Mouse (Mus musculus): ENCODE measurements at regions not wholly inside any gene's neighbourhood (a gene's known extent, or its start where the extent isn't known, plus 50 kb on each side); places are given as distances from the start of the nearest gene placed in this dataset.

DNA sequence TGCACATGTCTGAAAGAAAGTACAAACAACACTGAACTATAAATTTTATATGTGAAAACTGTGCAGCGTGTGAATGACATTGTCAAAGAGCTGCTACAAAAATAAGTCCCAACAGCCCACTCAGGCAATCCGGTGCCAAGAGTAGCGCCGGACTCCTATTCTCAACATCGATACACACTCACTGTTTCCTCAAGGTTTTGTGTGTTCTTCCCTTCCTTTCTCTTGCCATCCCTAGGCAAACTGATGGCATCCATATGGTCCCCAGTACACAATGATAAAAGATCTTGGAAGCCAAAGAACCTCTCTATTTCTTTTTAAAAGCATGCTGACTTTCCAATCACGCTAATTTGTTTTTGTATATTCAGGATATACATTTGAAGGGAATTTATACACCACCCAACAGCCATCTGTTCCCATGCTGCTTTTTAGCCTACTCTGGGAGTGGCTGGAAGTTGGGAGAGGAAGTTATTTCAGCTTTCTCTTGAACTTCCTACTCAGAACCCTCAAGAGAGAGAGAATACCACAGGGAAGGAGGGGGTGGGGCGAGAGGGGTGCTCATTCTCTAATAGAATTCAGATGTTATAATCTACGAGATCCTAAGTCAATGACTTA lies 205.9 kb upstream of the Xylt1 start:
- Histone ChIP-seq H3K27ac (no peak overlapping the region), H3K4me3 (no peak overlapping the region)
- TF ChIP-seq CTCF (IDR thresholded peaks at IDR 0.05) = no peak
- DNase-seq = no peak
- intact Hi-C loops (cut with DNase I) = no loop called here

DNA sequence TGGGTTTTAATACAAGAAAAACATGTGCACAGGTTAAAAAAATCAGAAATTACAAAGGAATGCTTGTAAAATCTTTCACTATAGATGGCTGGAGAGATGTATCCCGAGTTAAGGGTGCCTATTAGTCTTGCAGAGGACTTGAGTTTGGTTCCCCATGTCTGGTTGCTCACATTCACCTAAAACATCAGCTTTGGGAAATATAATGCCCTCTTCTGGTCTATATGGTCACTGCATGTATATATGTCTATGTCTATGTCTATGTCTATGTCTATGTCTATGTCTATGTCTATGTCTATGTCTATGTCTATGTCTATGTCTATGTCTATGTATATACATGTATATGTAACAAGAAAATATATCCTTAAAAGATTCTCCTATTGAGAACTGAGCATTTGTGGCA lies 196.8 kb upstream of the Xylt1 start:
- Histone ChIP-seq H3K27ac (no peak overlapping the region), H3K4me3 (no peak overlapping the region)
- DNase-seq = no peak
- TF ChIP-seq CTCF (IDR thresholded peaks at IDR 0.05) = no peak
- intact Hi-C loops (cut with DNase I) = no loop called here

GRCm38 (mm10) chr7:117185891-117186290 lies 194.9 kb upstream of the Xylt1 start:
- intact Hi-C loops (cut with DNase I) = no loop called here
- no peak overlapping the region for H3K4me3 ChIP-seq
- no peak overlapping the region for H3K27ac ChIP-seq
- no peak for DNase-seq
- no peak for TF ChIP-seq CTCF (IDR thresholded peaks at IDR 0.05)

DNA sequence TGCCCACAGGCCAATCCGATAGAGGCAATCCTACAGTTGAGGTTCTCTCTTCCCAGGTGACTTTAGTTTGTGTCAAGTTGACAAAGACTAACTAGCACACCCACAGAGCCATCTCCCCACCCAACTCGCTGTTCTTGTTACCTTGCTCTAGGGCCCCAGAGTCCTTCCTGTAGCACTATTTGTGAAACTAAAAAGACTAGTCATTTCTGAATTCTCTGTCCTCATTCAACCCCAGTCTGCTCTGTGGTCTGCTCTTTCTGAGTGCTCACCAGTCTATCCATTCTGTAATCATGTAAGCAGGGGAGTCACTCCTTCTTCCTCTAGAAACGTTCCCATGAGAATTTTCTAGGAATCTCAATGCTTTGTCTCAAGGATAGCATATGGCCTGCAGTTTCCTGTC lies 184.2 kb upstream of the Xylt1 start:
- H3K4me3 ChIP-seq = no peak overlapping the region
- TF ChIP-seq CTCF (IDR thresholded peaks at IDR 0.05) = no peak
- H3K27ac ChIP-seq = no peak overlapping the region
- intact Hi-C loops (cut with DNase I) = no loop called here
- no peak for DNase-seq

DNA sequence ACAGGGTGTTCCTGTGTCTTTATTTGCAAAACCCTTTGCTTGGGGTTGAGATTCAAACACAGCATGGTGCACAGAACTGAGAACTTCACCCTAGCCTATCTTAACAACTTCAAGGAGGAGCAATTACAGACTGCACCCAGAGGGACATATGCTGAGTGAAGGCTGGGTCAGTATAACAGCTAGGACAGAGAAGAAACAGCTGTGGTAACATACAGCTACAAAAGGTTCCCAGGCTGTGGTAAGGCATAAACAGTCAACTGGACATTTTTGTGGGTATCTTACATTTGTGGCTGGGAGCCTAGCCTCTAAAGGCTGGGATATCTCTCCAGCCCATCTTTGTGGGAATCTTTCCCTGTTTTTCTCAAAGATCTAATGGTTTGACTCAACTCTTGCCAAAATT lies 154.5 kb upstream of the Xylt1 start:
- DNase-seq = no peak
- intact Hi-C loops (cut with DNase I) = no loop called here
- H3K27ac ChIP-seq = no peak overlapping the region
- H3K4me3 ChIP-seq = no peak overlapping the region
- no peak for TF ChIP-seq CTCF (IDR thresholded peaks at IDR 0.05)

DNA sequence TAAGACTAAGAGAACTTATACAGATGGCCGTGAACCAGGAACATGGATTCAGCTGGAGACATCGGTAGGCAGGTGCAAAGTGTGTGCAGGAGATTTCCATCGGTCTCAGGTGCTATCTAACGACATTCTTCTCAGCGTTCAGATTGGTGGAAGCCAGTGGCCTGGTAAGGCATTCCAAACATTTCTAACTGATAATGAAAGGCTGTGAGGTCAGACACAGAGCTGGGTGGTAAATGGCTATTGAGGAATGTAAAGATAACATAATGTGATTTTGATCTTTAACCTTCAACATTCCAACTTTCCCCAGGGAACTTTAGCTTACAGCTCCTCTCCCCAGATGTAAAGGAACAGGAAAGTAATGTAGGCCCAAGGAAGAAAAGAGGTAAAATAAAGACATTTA lies 151.2 kb upstream of the Xylt1 start:
- DNase-seq = no peak
- TF ChIP-seq CTCF (IDR thresholded peaks at IDR 0.05) = no peak
- Histone ChIP-seq H3K4me3 (no peak overlapping the region), H3K27ac (no peak overlapping the region)
- intact Hi-C loops (cut with DNase I) = no loop called here

DNA sequence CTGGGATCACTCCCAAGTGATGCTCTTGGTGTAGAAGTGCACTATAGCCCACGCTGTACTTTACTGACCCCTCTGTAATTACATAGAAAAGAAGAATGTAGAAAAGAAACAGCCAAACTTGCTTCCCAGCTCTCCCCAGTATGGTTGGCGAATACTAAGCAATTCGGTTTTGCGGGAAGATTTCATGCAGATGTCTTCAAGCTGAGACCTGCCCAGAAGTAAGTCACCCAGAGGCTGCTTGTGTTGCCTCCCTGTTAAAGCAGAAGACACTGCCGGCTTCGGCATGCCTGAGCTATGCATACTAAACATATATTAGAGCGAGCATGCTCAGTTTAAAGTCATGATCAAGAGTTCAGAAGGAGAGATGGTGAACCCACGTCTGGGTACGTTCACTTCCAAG lies 124.0 kb upstream of the Xylt1 start:
- H3K27ac ChIP-seq = no peak overlapping the region
- no peak overlapping the region for H3K4me3 ChIP-seq
- intact Hi-C loops (cut with DNase I) = no loop called here
- DNase-seq = no peak
- no peak for TF ChIP-seq CTCF (IDR thresholded peaks at IDR 0.05)

- TF ChIP-seq CTCF (IDR thresholded peaks at IDR 0.05) = no peak
- DNase-seq = no peak
- Histone ChIP-seq H3K4me3 (no peak overlapping the region), H3K27ac (no peak overlapping the region)
- intact Hi-C loops (cut with DNase I) = no loop called here
Observed at GRCm38 (mm10) chr7:117258557-117258956, 122.2 kb upstream of the Xylt1 start.

- DNase-seq = no peak
- intact Hi-C loops (cut with DNase I) = no loop called here
- Histone ChIP-seq H3K4me3 (no peak overlapping the region), H3K27ac (no peak overlapping the region)
- no peak for TF ChIP-seq CTCF (IDR thresholded peaks at IDR 0.05)
Observed at GRCm38 (mm10) chr7:117259151-117259550, 121.6 kb upstream of the Xylt1 start.

DNA sequence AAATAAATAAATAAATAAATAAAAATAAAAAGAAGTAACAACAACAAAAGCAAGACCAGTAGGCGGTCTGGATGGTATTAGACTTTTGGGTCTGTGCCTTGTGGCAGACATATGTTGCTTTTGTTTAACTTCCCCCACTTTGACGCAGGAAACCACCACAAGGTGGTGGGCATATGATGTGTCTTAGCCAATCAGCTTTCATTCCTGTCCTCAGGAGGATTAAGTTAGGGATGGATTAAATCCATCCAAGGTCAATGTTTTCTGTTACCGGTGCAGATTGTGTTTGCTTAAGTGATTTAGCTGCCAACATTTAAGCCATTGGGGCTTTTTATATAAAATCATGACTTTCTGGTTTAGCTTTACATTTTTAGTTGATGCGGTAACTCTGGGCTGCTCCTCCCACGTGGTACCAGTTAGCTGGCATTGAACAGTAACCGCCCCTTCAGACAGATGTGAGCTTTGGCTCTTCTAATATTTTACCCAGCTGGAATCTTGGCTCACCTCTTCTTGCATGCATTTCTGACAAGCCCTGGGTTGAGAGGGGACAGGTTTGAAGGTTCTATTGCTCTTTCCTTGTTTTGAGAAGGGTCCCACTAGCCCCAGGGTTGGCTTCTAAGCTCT lies 121.0 kb upstream of the Xylt1 start:
- TF ChIP-seq CTCF (IDR thresholded peaks at IDR 0.05) = no peak
- no peak overlapping the region for H3K27ac ChIP-seq
- intact Hi-C loops (cut with DNase I) = no loop called here
- no peak for DNase-seq
- no peak overlapping the region for H3K4me3 ChIP-seq

DNA sequence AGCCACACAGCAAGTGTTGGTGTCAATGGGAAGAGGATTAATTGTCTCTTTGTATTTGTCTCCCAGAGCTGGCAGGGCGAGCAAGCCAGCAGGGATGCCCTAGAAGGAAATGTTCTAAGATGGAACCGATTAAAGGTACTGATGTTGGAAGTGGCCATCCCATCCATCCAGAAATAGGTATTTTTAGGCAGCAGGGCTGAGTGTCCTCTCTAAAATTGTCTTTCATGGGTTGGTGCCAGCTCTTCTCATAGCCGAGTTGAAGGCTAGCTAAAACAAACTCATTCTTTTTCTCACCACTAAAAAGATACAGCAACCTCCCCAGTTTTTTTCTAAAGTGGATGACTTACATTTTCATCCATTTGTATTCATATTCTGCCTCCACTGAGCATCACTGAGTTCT lies 120.2 kb upstream of the Xylt1 start:
- no peak for TF ChIP-seq CTCF (IDR thresholded peaks at IDR 0.05)
- no peak overlapping the region for H3K27ac ChIP-seq
- DNase-seq = no peak
- intact Hi-C loops (cut with DNase I) = no loop called here
- no peak overlapping the region for H3K4me3 ChIP-seq

DNA sequence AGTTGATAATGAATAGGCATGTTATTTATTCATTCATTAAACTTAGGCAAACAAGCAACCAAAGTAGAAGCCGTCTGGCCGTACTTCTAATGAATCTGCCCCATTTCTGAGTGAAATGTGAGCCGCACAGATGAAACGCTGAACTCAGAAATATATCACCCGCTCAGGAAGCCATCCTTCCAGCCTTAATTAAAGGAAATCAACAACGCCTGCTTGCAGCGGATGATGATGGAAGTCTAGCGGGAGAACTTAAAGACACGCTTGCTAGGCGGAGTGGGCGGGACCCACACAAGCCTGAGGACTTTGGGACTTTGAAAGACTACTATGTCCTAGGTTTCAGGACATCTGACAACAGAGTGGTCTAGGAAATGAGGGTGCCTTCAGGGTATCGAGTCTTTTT lies 117.7 kb upstream of the Xylt1 start:
- intact Hi-C loops (cut with DNase I) = no loop called here
- no peak for DNase-seq
- Histone ChIP-seq H3K27ac (no peak overlapping the region), H3K4me3 (no peak overlapping the region)
- TF ChIP-seq CTCF (IDR thresholded peaks at IDR 0.05) = no peak

GRCm38 (mm10) chr7:117264341-117264740 lies 116.4 kb upstream of the Xylt1 start:
- no peak for TF ChIP-seq CTCF (IDR thresholded peaks at IDR 0.05)
- no peak for DNase-seq
- Histone ChIP-seq H3K4me3 (no peak overlapping the region), H3K27ac (no peak overlapping the region)
- intact Hi-C loops (cut with DNase I) = no loop called here

- Histone ChIP-seq H3K4me3 (no peak overlapping the region), H3K27ac (no peak overlapping the region)
- intact Hi-C loops (cut with DNase I) = no loop called here
- no peak for TF ChIP-seq CTCF (IDR thresholded peaks at IDR 0.05)
- no peak for DNase-seq
Observed at GRCm38 (mm10) chr7:117268096-117268495, 112.7 kb upstream of the Xylt1 start.

All from gastrocnemius, adult 2 months (tissue).